Mouse (Mus musculus) stomach, postnatal 0 days (tissue): ENCODE results near the gene Chrnb4. TPM values are rescaled to one million over a fixed set of nuclear protein-coding genes. Genes with fewer than 3 reads are reported as not detected.

Experiments
- ATAC-seq: fragments of 200-750 bp; cut with Nextera tagmentation; 2 replicates; pipeline ENCODE4 v1.8.0; 2017; ENCODE audit not compliant: low FRiP score, low TSS enrichment
- DNase-seq: peaks from one replicate; pipeline ENCODE4 v3.0.0-alpha.2; 2016; ENCODE audit warnings: low spot score
- H3K27ac ChIP-seq: fragments of 300-500 bp; sonication (generic); replicated peaks from 2 replicates; pipeline ENCODE4 v1.5.1; 2014; ENCODE audit warnings: mild to moderate bottlenecking, control low read depth
- H3K27me3 ChIP-seq: fragments of 300-500 bp; sonication (generic); 2 replicates; pipeline ENCODE4 v1.6.1; 2014; ENCODE audit warnings: low read length; ENCODE audit not compliant: control insufficient read depth, insufficient read depth
- H3K36me3 ChIP-seq: fragments of 300-500 bp; sonication (generic); 2 replicates; pipeline ENCODE4 v1.6.1; 2014; ENCODE audit warnings: low read length, mixed read lengths; ENCODE audit not compliant: control insufficient read depth, insufficient read depth
- H3K4me1 ChIP-seq: fragments of 300-500 bp; sonication (generic); replicated peaks from 2 replicates; pipeline ENCODE4 v1.6.1; 2014; ENCODE audit warnings: antibody characterized with exemption; ENCODE audit not compliant: control insufficient read depth, insufficient read depth
- H3K4me2 ChIP-seq: fragments of 300-500 bp; sonication (generic); replicated peaks from 2 replicates; pipeline ENCODE4 v1.6.1; 2014; ENCODE audit warnings: low read depth, mild to moderate bottlenecking, control low read depth, moderate library complexity
- H3K4me3 ChIP-seq: fragments of 300-500 bp; sonication (generic); 2 replicates; pipeline ENCODE4 v1.5.1; 2014; ENCODE audit warnings: low read depth, low read length, control low read depth
- H3K9ac ChIP-seq: fragments of 300-500 bp; sonication (generic); 2 replicates; pipeline ENCODE4 v1.6.1; 2014; ENCODE audit warnings: mild to moderate bottlenecking, low read length, control low read depth, mixed read lengths
- H3K9me3 ChIP-seq: fragments of 300-500 bp; sonication (generic); 2 replicates; pipeline ENCODE4 v1.6.1; 2016; ENCODE audit warnings: low read length; ENCODE audit not compliant: control insufficient read depth
- CTCF ChIP-seq: IDR thresholded peaks from 2 replicates; pipeline ENCODE4 v1.5.1; 2016; ENCODE audit warnings: antibody characterized with exemption, low read depth, mild to moderate bottlenecking, moderate library complexity
- EP300 ChIP-seq: optimal IDR thresholded peaks from 2 replicates; pipeline ENCODE3; 2016; ENCODE audit warnings: antibody characterized with exemption
- WGBS: fragments of 180-500 bp; shearing (Covaris S2); extraction: QIAGEN DNeasy Blood & Tissue Kit; methylation state at CpG from one replicate; pipeline ENCODE4 v1.1.7; 2014; 5-methylcytosine and 5-hydroxymethylcytosine counted together
- polyA plus RNA-seq: library from polyadenylated mRNA; unstranded; fragments of >200 nt; fragmentation: Nextera tagmentation; extraction: Ambion mirVana; gene quantifications from 2 replicates; pipeline ENCODE4 v1.2.1, GENCODE M21; 2015

Chrnb4 gene
- polyA plus RNA-seq, 1 experiment from 2014 or later = 1.4 TPM

GRCm38 (mm10) chr9:55026275-55026663, 22.3 kb downstream of the Chrnb4 start, which contains the start of gene Chrna3:
Chrna3 (minus strand) TSS chr9:55026562.
- no peak within 1 kb of the TSS for H3K27ac ChIP-seq

DNA sequence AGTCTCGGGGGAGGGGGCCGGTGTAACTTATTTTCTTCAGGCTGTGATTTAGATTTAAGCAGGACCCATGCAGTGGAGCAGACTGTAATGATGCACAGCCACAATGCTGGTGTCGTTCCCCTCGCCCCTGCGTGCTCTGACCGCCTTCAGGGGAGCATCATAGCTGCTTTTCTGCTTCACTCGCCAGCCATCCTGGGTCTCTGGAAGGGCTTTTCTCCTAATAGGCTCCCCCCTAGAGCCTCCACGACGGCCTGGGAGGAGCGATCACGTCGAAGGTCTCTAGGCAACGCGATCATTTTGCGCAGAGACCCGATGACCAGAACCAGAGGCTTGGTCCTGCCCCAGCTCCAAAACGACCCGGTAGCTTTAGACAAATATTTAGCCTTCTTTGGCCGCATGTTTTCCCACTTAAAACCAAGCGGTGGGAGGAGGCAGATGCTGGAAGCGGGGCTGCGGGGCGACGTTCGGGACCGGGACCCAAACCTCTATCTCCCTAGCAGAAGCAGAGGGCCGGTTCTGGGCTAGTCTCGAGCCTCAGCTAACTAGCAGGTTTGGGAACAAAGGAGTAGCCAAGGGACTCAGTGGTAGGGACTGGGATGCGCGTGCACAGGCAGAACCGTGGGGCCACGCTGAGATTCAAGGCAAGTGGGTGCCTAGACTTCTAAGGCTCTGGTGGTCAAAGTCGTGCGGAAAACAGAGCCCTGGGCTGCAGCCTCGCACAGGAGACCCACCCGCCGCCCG, 22.9 kb downstream of the Chrnb4 start:
- H3K4me2 ChIP-seq = peak overlapping the region; percentile 34
- H3K9me3 ChIP-seq = no peaks in the 10 kb centered on the region
- ATAC-seq (peak; percentile 30; the same call in 1 of the 2 replicates), DNase-seq (no peak)
- TF ChIP-seq EP300 = no peak
- TF ChIP-seq CTCF = no peak
- H3K4me1 ChIP-seq = no peaks in the 10 kb centered on the region
- H3K4me3 ChIP-seq = peak overlapping the region; percentile 25
- H3K27me3 ChIP-seq = peaks cover 11% of the 10 kb centered on the region
- no peaks in the 10 kb centered on the region for H3K36me3 ChIP-seq
- 8% methylated on average over 38 of the region's 38 CpGs for WGBS
- H3K9ac ChIP-seq = no peak overlapping the region
- no peak overlapping the region for H3K27ac ChIP-seq

More at GRCm38 (mm10) chr9:55026275-55026663, 22.3 kb downstream of the Chrnb4 start, which contains the start of gene Chrna3:
- Histone ChIP-seq H3K9me3 (no peaks in the 10 kb centered on the region), H3K4me3 (peak within 1 kb of the TSS; percentile 25), H3K27me3 (peaks cover 11% of the 10 kb centered on the region), H3K9ac (no peak within 1 kb of the TSS), H3K36me3 (no peaks in the 10 kb centered on the region), H3K4me1 (no peaks in the 10 kb centered on the region), H3K4me2 (peak within 1 kb of the TSS; percentile 34)
- TF ChIP-seq CTCF = no peak
- no peak for TF ChIP-seq EP300
- WGBS = 2% methylated on average over 30 of the region's 39 CpGs
- ATAC-seq (peak; percentile 47; the same call in 1 of the 2 replicates), DNase-seq (peak; percentile 40)

- H3K4me3 ChIP-seq = no peak overlapping the region
- DNase-seq = peak; percentile 85
- H3K27ac ChIP-seq = no peak overlapping the region
- H3K4me1 ChIP-seq = no peaks in the 10 kb centered on the region
- TF ChIP-seq EP300 = no peak
- TF ChIP-seq CTCF = peak; percentile 92
- no peak overlapping the region for H3K9ac ChIP-seq
- no peaks in the 10 kb centered on the region for H3K36me3 ChIP-seq
- 33% methylated on average over 13 of the region's 13 CpGs for WGBS
- H3K9me3 ChIP-seq = no peaks in the 10 kb centered on the region
- ATAC-seq = no peak
- peaks cover 11% of the 10 kb centered on the region for H3K27me3 ChIP-seq
- H3K4me2 ChIP-seq = no peak overlapping the region
These were observed 24.5 kb downstream of the Chrnb4 start for GRCm38 (mm10) chr9:55023902-55024583.

GRCm38 (mm10) chr9:55023326-55023725, 25.3 kb downstream of the Chrnb4 start:
- ATAC-seq (no peak), DNase-seq (no peak)
- no peak overlapping the region for H3K4me3 ChIP-seq
- H3K36me3 ChIP-seq = no peaks in the 10 kb centered on the region
- WGBS = 79% methylated on average over 5 of the region's 5 CpGs
- H3K27me3 ChIP-seq = peaks cover 11% of the 10 kb centered on the region
- no peak overlapping the region for H3K4me2 ChIP-seq
- H3K4me1 ChIP-seq = no peaks in the 10 kb centered on the region
- H3K9me3 ChIP-seq = no peaks in the 10 kb centered on the region
- H3K9ac ChIP-seq = no peak overlapping the region
- no peak overlapping the region for H3K27ac ChIP-seq
- no peak for TF ChIP-seq CTCF
- TF ChIP-seq EP300 = no peak

DNA sequence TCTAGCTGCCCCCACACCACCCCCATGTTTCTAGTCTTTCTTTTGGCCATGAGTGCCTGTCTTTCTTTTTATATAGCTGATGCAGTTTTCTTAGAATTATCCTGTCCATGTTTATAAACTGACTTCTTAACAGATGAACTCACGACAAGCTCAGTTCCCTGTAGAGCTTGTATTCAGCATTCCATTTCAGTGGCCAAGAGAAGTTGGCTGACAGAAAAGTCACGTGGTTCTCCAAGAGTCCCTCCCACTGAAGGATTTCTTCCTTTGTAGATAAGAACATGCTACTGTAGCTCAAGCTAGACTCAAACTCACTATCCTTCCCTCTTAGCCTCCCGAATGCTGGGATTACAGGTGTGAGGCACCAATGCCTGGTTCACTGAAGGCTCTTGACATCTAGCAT, 31.7 kb downstream of the Chrnb4 start:
- Histone ChIP-seq H3K9me3 (no peaks in the 10 kb centered on the region), H3K4me2 (no peak overlapping the region), H3K9ac (no peak overlapping the region), H3K27ac (no peak overlapping the region), H3K27me3 (no peaks in the 10 kb centered on the region), H3K36me3 (no peaks in the 10 kb centered on the region), H3K4me1 (no peaks in the 10 kb centered on the region), H3K4me3 (no peak overlapping the region)
- TF ChIP-seq EP300 (no peak), CTCF (no peak)
- DNase-seq (no peak), ATAC-seq (no peak)
- WGBS = 48% methylated on average over 3 of the region's 3 CpGs
